Mouse (Mus musculus): ENCODE results near the gene Hrasls5.

GRCm38 (mm10) chr19:7562601-7563129 is 49.7 kb upstream of the Hrasls5 start:
- TF ChIP-seq CTCF (IDR thresholded peaks at IDR 0.05; ENCODE audit: low read depth): no peak
- no peak for TF ChIP-seq EP300 (IDR thresholded peaks at IDR 0.05; ENCODE audit: low read depth)
